Mouse (Mus musculus) megakaryocyte, adult 5-6 weeks (primary cell): ENCODE data around the gene Ptpn11. TPM values are rescaled to one million over a fixed set of nuclear protein-coding genes. Genes with fewer than 3 reads are reported as not detected.

ENCODE experiments used
- ATAC-seq: 2 replicates; pipeline ENCODE4 v1.8.0; 2016; ENCODE audit warnings: mild to moderate bottlenecking, inconsistent platforms; ENCODE audit not compliant: poor library complexity, severe bottlenecking
- total RNA-seq, 2 experiments: library from RNA; stranded (forward) in 1 of 2; stranded (reverse) in 1 of 2; fragments of 153-499, 151-499 nt in 1 of 2; fragments of 221-1000, 200-1000 nt in 1 of 2; gene quantifications; 2 replicates each; pipeline versions ENCODE4 v1.2.3 to v1.2.4; 2015 to 2017

The Ptpn11 gene
- total RNA-seq, 2 experiments from 2014 or later = 20.2 to 37.8 TPM

DNA sequence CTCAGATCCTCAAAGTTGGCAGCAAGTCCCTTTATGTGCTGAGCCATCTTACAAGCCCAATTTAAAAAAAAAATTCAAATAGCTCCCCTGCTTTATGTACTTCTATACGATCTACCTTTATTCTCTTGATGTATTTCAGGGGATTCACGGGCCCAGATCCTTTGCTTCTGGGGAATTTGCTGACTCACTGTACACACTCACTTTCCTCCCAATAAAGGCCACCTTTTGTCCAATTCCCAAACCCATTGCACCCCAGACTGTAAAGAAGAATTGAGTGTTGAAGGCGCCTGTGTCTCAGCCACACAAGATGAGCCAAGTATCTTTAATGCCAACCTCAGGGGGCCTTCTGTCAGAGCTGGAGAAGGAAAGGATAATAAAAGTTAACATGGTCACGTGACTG, 93.2 kb downstream of the Ptpn11 start:
- ATAC-seq = no peak

DNA sequence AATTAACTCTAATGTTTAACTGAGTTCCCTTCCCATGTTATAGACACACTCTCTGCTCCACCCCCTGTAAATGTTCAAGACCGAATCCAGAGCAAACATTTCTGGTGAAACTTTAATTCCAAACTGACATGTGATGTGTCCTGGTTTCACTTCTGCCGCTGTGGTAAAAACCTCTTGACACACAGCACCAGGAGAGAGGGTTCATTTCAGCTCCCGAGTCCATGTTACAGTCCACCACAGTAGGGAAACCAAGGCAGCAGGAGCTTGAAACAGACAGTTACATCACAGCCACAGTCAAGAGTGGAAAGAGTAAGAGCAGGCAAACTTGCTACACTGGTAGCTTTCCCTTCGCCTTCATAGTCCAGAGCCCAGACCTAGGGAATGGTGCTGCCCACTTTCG, 94.5 kb downstream of the Ptpn11 start:
- ATAC-seq = peak; percentile 43; the same call in 1 of the 2 replicates

DNA sequence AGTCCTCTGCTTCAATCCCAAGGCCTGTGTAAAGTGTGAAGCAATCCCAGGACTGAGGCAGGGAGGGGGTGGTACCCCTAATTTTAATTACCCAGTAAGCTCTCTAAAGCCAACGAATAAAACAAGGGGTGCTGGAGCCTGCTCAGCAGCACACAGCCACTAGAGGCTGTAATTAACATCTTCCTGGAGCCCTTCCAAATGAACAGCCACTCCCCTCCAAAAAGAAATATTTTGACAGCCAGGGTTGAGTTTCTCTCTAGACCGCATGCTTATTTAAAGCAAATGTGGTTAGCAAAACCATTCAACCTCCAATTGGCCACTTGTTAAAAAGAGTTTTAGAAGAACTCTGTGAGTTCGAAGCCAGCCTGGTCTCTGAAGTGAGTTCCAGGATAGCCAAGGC, 97.9 kb downstream of the Ptpn11 start:
- ATAC-seq = no peak

DNA sequence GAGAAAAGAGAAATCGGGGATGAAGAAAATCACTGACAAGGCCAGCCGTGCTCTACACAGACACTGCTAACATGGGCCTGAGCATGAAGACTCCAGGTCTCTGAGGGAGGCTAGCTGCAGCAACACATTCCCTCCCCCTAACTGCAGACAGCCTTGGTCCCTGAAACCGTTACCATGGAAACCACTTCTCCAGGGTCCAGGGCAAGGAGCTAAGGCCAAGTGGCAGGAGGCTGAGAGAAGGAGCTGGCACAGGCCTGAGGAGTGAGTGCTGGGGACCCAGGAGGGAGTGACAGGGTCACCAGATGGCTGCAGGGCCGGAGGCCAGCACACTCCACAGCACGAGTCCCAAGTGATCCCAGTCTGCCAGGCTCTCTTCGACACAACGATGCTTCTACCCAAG, 101.5 kb downstream of the Ptpn11 start:
- ATAC-seq = no peak

DNA sequence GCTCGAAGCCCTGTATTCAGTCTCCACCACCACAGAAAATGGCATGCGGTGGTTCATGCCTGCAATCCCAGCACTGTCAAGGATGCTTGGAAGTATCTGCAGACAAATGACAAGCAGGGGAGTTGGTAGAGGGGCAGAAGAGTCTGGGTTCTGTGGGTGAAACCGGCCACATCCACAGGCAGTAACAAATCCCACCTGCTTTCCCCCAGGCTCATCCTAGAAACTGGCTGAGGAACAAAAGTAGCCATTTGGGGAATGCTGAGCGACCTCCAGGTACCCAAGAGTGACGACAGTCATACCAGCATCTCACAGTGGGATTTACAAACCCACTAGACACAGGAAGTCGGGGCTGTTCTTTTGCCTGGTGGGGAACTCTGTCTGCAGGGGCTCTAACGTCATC, 103.5 kb downstream of the Ptpn11 start:
- ATAC-seq = no peak

DNA sequence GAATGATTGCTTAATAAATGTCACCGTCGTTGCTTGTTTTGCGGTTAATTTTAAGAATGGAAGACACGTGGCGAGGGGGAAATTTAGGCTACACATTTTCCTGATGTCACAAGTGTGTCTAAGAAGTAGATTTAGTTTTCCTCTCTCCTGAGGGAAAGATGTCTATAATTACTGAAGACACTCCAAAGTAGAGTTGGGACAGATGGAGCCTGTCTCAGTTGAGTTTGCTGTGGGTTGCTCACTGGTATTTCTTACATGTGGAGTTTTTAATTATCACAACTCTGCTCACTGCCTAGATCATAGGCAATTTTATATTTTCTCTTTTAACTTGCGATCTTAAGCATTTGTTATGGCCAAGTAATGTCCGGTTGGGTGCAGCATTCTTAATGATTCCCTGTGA, 108.6 kb downstream of the Ptpn11 start:
- ATAC-seq = no peak

DNA sequence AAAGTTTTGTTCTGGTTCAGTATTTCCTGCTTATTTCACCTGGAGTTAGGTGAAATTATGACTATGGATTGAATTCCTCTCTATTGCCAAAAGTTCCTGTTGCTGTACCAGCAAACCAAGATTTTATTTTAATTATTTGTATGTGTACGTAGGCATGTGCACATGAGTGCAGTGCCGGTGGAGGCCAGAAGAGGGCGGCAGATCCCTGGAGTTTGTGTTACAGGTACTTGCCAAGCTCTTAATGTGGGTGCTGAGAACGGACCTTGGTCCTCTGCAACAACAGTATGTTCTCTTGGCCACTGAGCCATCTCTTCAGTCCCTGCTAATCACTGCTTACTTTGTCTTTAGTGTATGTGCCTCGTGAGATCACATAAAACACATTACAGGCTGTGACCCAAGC, 109.4 kb downstream of the Ptpn11 start:
- no peak for ATAC-seq

Other genes starting within 250 kb of the Ptpn11 start
- gene Rph3a, start 181.3 kb downstream of the Ptpn11 start, total RNA-seq (2015) = 0.18 TPM in 1 of 2 replicates, not detected in the other
- not detected in 2 replicates for gene Rph3a, start 181.3 kb downstream of the Ptpn11 start, total RNA-seq (2017)
- 1,545 and 1,566 TPM in 2 replicates for gene Rpl6, start 13.1 kb upstream of the Ptpn11 start, total RNA-seq (2015)
- 945 and 954 TPM in 2 replicates for gene Rpl6, start 13.1 kb upstream of the Ptpn11 start, total RNA-seq (2017)
- 12.0 and 17.0 TPM in 2 replicates for gene Hectd4, start 28.8 kb upstream of the Ptpn11 start, total RNA-seq (2015)
- 8.6 and 15.2 TPM in 2 replicates for gene Hectd4, start 28.8 kb upstream of the Ptpn11 start, total RNA-seq (2017)
- gene Trafd1, start 194.2 kb upstream of the Ptpn11 start, total RNA-seq (2015) = 77.9 and 78.1 TPM in 2 replicates
- 92.5 and 94.1 TPM in 2 replicates for gene Trafd1, start 194.2 kb upstream of the Ptpn11 start, total RNA-seq (2017)
- gene Naa25, start 206.5 kb upstream of the Ptpn11 start, total RNA-seq (2015) = 13.3 and 17.9 TPM in 2 replicates
- gene Naa25, start 206.5 kb upstream of the Ptpn11 start, total RNA-seq (2017) = 25.6 and 32.2 TPM in 2 replicates